Mouse (Mus musculus) hindbrain, embryonic 16.5 days (tissue): ENCODE results near the gene Nadsyn1. TPM values are rescaled to one million over a fixed set of nuclear protein-coding genes. Genes with fewer than 3 reads are reported as not detected.

ENCODE experiments used
- ATAC-seq: fragments of 200-750 bp; cut with Nextera tagmentation; 2 replicates; pipeline ENCODE4 v1.8.0; 2017; ENCODE audit warnings: moderate TSS enrichment, moderate library complexity
- H3K27ac ChIP-seq: fragments of 300-500 bp; sonication (generic); 2 replicates; pipeline ENCODE4 v1.5.1; 2014; ENCODE audit warnings: low read depth, mild to moderate bottlenecking, control low read depth, low read length, moderate library complexity
- H3K27me3 ChIP-seq: fragments of 300-500 bp; sonication (generic); replicated peaks from 2 replicates; pipeline ENCODE4 v1.6.1; 2014; ENCODE audit warnings: low read length; ENCODE audit not compliant: control insufficient read depth, insufficient read depth
- H3K36me3 ChIP-seq: fragments of 300-500 bp; sonication (generic); 2 replicates; pipeline ENCODE4 v1.6.1; 2014; ENCODE audit warnings: mild to moderate bottlenecking, low read length, moderate library complexity, mixed read lengths; ENCODE audit not compliant: control insufficient read depth, insufficient read depth
- H3K4me1 ChIP-seq: fragments of 300-500 bp; sonication (generic); 2 replicates; pipeline ENCODE4 v1.6.1; 2014; ENCODE audit warnings: low read depth, low read length; ENCODE audit not compliant: control insufficient read depth, insufficient read depth
- H3K4me2 ChIP-seq: fragments of 300-500 bp; sonication (generic); 2 replicates; pipeline ENCODE4 v1.6.1; 2014; ENCODE audit warnings: mild to moderate bottlenecking, low read length, control low read depth, moderate library complexity
- H3K4me3 ChIP-seq: fragments of 300-500 bp; sonication (generic); 2 replicates; pipeline ENCODE4 v1.5.1; 2014; ENCODE audit warnings: mild to moderate bottlenecking, low read length, control low read depth, moderate library complexity
- H3K9ac ChIP-seq: fragments of 300-500 bp; sonication (generic); 2 replicates; pipeline ENCODE4 v1.6.1; 2014; ENCODE audit warnings: low read depth, mild to moderate bottlenecking, control low read depth, low read length, moderate library complexity
- H3K9me3 ChIP-seq: fragments of 300-500 bp; sonication (generic); 2 replicates; pipeline ENCODE4 v1.6.1; 2014; ENCODE audit warnings: mild to moderate bottlenecking, low read length, moderate library complexity; ENCODE audit not compliant: control insufficient read depth
- WGBS: fragments of 180-500 bp; shearing (Covaris S2); extraction: QIAGEN DNeasy Blood & Tissue Kit; methylation state at CpG from one replicate; pipeline ENCODE4 v1.1.7; 2014; 5-methylcytosine and 5-hydroxymethylcytosine counted together
- polyA plus RNA-seq: library from polyadenylated mRNA; unstranded; fragments of >200 nt; fragmentation: Nextera tagmentation; extraction: Ambion mirVana; gene quantifications from 2 replicates; pipeline ENCODE4 v1.2.1, GENCODE M21; 2015

The Nadsyn1 gene
- polyA plus RNA-seq, 1 experiment from 2014 or later, result 7.0 TPM

- peaks cover 12% of the 10 kb centered on the region; the same call in 1 of the 2 replicates for H3K36me3 ChIP-seq
- no peak overlapping the region for H3K9ac ChIP-seq
- H3K4me1 ChIP-seq, result peaks cover 11% of the 10 kb centered on the region
- no peaks in the 10 kb centered on the region for H3K27me3 ChIP-seq
- 90% methylated on average over 2 of the region's 2 CpGs for WGBS
- H3K9me3 ChIP-seq, result no peaks in the 10 kb centered on the region
- no peak for ATAC-seq
- no peak overlapping the region for H3K4me3 ChIP-seq
- no peak overlapping the region for H3K27ac ChIP-seq
- no peak overlapping the region for H3K4me2 ChIP-seq
These were observed 1.4 kb downstream of the Nadsyn1 start for GRCm38 (mm10) chr7:143821241-143821640.

DNA sequence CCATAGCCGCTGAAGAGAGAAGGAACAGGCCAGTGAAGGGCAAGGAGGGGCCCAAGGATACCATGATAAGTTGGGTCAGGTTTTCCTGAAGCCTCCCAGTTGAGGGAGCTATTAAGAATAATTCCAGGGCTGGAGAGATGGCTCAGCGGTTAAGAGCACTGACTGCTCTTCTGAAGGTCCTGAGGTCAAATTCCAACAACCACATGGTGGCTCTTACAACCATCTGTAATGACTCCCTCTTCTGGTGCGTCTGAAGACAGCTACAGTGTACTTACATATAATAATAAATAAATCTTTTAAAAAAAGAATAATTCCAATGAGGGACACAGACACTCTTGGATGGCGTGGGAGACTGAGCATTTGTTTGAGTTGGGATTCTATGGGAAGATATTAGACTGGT lies 3.4 kb downstream of the Nadsyn1 start:
- H3K27me3 ChIP-seq, result no peaks in the 10 kb centered on the region
- H3K4me2 ChIP-seq, result no peak overlapping the region
- WGBS, result 83% methylated on average over 4 of the region's 4 CpGs
- H3K4me1 ChIP-seq, result peaks cover 11% of the 10 kb centered on the region
- no peaks in the 10 kb centered on the region for H3K9me3 ChIP-seq
- H3K4me3 ChIP-seq, result no peak overlapping the region
- peaks cover 22% of the 10 kb centered on the region; the same call in 1 of the 2 replicates for H3K36me3 ChIP-seq
- no peak for ATAC-seq
- H3K27ac ChIP-seq, result no peak overlapping the region
- no peak overlapping the region for H3K9ac ChIP-seq

DNA sequence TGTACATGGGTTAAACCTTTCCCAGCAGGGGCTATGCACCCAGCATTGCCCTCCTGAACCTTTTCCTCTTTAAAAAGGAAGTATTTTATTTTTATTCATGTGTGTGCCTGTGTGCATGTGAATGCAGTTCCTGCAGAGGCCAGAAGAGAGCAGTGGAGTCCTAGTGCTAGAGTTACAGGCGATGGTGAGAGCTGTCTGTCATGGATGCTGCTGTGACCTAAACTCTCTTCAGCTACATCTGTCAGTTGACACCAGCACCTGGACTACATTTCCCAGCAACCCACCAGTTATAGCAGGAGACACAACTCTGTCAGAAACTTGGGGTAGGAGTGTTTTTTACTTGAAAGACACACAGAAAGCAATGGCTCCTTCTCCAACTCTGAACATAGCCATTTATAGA lies 13.7 kb downstream of the Nadsyn1 start:
- Histone ChIP-seq H3K36me3 (peaks cover 22% of the 10 kb centered on the region), H3K4me2 (no peak overlapping the region), H3K9me3 (no peaks in the 10 kb centered on the region), H3K4me3 (no peak overlapping the region), H3K27me3 (no peaks in the 10 kb centered on the region), H3K27ac (no peak overlapping the region), H3K4me1 (no peaks in the 10 kb centered on the region), H3K9ac (no peak overlapping the region)
- ATAC-seq, result no peak
- WGBS, result 62% methylated on average over 1 of the region's 1 CpGs

DNA sequence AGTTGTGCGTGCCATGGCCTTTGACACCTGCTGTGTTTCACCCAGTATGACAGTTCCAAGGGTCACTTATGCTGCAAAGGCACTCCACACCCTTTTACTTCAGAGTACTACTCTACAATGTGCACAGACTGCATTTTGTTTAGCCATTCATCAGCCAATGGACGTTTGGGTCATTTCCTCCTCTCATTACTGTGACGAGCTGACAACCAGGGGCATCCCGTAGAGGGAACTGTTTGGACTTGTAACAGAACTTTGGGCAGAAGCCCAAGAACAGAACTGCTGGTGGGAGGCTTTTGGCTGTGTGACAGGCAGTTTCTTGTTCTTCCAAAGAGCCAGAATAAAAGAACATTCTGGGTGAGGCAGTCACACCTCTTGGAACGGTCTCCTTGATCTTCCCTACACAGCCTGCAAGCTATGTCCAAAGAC lies 17.4 kb downstream of the Nadsyn1 start:
- Histone ChIP-seq H3K4me3 (no peak overlapping the region), H3K36me3 (peaks cover 17% of the 10 kb centered on the region), H3K4me1 (no peaks in the 10 kb centered on the region), H3K4me2 (no peak overlapping the region), H3K27me3 (no peaks in the 10 kb centered on the region), H3K9me3 (no peaks in the 10 kb centered on the region), H3K9ac (no peak overlapping the region), H3K27ac (no peak overlapping the region)
- 46% methylated on average over 5 of the region's 5 CpGs for WGBS
- ATAC-seq, result peak; percentile 69

DNA sequence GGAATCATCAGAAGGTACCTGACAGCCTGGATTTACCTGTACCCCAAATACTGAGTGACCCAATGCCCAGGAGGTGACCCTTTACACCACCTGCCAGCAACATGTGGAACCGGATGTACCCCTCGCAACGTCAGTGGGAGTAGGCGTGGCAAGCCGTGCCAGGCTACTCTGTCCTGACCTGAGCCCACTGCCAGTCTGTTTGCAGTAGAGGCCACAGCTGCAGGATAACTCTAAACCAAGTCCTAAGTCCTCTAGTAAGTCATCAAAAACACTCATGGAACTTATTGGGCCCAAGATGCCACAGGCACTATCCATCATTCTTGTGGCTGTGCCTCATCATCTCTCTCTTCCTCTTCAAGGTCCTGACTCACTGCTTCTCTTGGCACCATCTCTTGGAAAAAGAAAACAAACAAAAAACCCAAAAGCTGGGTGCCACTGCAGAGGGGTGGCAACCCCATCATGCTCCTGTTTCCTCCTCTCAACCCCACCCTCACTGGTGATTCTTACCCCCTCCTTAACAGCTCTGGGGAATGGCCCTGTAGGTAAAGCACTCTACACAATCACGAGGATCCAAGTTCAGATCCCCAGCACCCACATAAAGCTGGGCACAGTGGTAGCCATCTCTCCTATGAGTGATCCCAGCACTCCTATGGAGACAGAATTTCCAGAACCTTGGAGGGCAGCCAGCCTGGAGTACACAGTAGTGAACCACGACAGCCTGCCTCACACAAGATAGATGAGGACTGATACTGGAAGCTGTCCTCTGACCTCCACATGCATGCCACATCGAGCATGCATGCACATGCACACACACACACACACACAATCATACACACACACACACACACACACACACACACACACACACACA lies 21.2 kb downstream of the Nadsyn1 start:
- Histone ChIP-seq H3K9ac (no peak overlapping the region), H3K27ac (no peak overlapping the region), H3K4me2 (no peak overlapping the region), H3K4me1 (no peaks in the 10 kb centered on the region), H3K4me3 (no peak overlapping the region), H3K27me3 (no peaks in the 10 kb centered on the region), H3K36me3 (peaks cover 22% of the 10 kb centered on the region; the same call in 1 of the 2 replicates), H3K9me3 (no peaks in the 10 kb centered on the region)
- WGBS, result 88% methylated on average over 8 of the region's 8 CpGs
- ATAC-seq, result no peak

GRCm38 (mm10) chr7:143800770-143801169 lies 21.9 kb downstream of the Nadsyn1 start:
- no peaks in the 10 kb centered on the region for H3K27me3 ChIP-seq
- ATAC-seq, result no peak
- H3K36me3 ChIP-seq, result peaks cover 22% of the 10 kb centered on the region; the same call in 1 of the 2 replicates
- H3K4me2 ChIP-seq, result no peak overlapping the region
- no peaks in the 10 kb centered on the region for H3K9me3 ChIP-seq
- H3K9ac ChIP-seq, result no peak overlapping the region
- 85% methylated on average over 1 of the region's 1 CpGs for WGBS
- no peak overlapping the region for H3K4me3 ChIP-seq
- no peaks in the 10 kb centered on the region for H3K4me1 ChIP-seq
- no peak overlapping the region for H3K27ac ChIP-seq

GRCm38 (mm10) chr7:143798783-143799182 lies 23.9 kb downstream of the Nadsyn1 start:
- ATAC-seq, result no peak
- no peak overlapping the region for H3K4me3 ChIP-seq
- no peak overlapping the region for H3K4me2 ChIP-seq
- no peak overlapping the region for H3K9ac ChIP-seq
- 93% methylated on average over 4 of the region's 4 CpGs for WGBS
- H3K27me3 ChIP-seq, result no peaks in the 10 kb centered on the region
- no peak overlapping the region for H3K27ac ChIP-seq
- no peaks in the 10 kb centered on the region for H3K4me1 ChIP-seq
- H3K9me3 ChIP-seq, result no peaks in the 10 kb centered on the region
- peaks cover 22% of the 10 kb centered on the region; the same call in 1 of the 2 replicates for H3K36me3 ChIP-seq

DNA sequence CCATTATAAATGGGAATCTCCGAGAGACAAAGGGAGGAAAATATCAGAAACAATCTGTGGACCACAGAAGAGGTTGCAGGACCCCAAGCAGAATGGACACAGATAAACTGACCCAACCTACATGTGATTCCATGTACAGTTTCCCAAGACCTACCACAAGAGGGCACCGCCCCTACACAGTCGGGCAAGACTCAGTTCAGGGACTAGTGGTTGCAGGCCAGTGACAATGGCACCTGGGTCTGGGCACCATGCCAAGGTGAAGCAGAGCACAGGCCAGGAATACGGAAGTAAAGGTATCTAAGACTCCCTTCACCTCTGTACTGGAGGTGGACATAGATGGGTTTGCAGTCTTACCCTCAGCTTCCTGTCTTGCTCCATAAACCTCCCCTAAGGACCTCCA lies 29.5 kb downstream of the Nadsyn1 start:
- 78% methylated on average over 4 of the region's 4 CpGs for WGBS
- Histone ChIP-seq H3K27me3 (no peaks in the 10 kb centered on the region), H3K27ac (no peak overlapping the region), H3K4me2 (no peak overlapping the region), H3K9me3 (no peaks in the 10 kb centered on the region), H3K4me3 (no peak overlapping the region), H3K4me1 (no peaks in the 10 kb centered on the region), H3K36me3 (peaks cover 8% of the 10 kb centered on the region; the same call in 1 of the 2 replicates), H3K9ac (no peak overlapping the region)
- ATAC-seq, result no peak

GRCm38 (mm10) chr7:143792336-143792985 lies 30.2 kb downstream of the Nadsyn1 start:
- 84% methylated on average over 6 of the region's 6 CpGs for WGBS
- Histone ChIP-seq H3K9ac (no peak overlapping the region), H3K27ac (no peak overlapping the region), H3K9me3 (no peaks in the 10 kb centered on the region), H3K27me3 (no peaks in the 10 kb centered on the region), H3K36me3 (0 out of 2 replicates have a peak, but pooled peaks cover 3% of the 10 kb centered on the region), H3K4me2 (no peak overlapping the region), H3K4me3 (no peak overlapping the region), H3K4me1 (no peaks in the 10 kb centered on the region)
- ATAC-seq, result no peak
